Mouse (Mus musculus): ENCODE results near the gene Olfr763.
"Not testable (repeated sequence)": the region's sequence is repeated elsewhere in the genome, so short reads cannot be mapped to it uniquely, and the experiment has no call there.

The Olfr763 gene

GRCm38 (mm10) chr10:129010288-129010841 lies at the start of gene Olfr763:
TSS of gene Olfr763 (plus strand) at chr10:129010791.
- no peak for DNase-seq (ENCODE audit: low spot score)

- no peak for DNase-seq (ENCODE audit: low spot score)
Measured at GRCm38 (mm10) chr10:128964961-128965360, 45.6 kb upstream of the Olfr763 start.

GRCm38 (mm10) chr10:128965871-128966270 lies 44.7 kb upstream of the Olfr763 start:
- DNase-seq (ENCODE audit: low spot score) = no peak

- no peak for DNase-seq (ENCODE audit: low spot score)
Measured at GRCm38 (mm10) chr10:128968341-128968749, 42.2 kb upstream of the Olfr763 start.

- DNase-seq (ENCODE audit: low spot score) = no peak
Measured at GRCm38 (mm10) chr10:128970740-128971250, 39.8 kb upstream of the Olfr763 start.

GRCm38 (mm10) chr10:128972841-128973240 lies 37.8 kb upstream of the Olfr763 start:
- no peak for DNase-seq (ENCODE audit: low spot score)

- no peak for DNase-seq (ENCODE audit: low spot score)
Measured at GRCm38 (mm10) chr10:128976395-128976794, 34.2 kb upstream of the Olfr763 start.

GRCm38 (mm10) chr10:128977522-128978114 lies 33.0 kb upstream of the Olfr763 start:
- no peak for DNase-seq (ENCODE audit: low spot score)

- DNase-seq (ENCODE audit: low spot score) = no peak
Measured at GRCm38 (mm10) chr10:128980644-128981365, 29.8 kb upstream of the Olfr763 start.

GRCm38 (mm10) chr10:128989131-128989530 lies 21.5 kb upstream of the Olfr763 start, which contains the start of gene Olfr9:
TSS of gene Olfr9 (plus strand) at chr10:128989431.
- DNase-seq (ENCODE audit: low spot score) = not testable (repeated sequence)

- not testable (repeated sequence) for DNase-seq (ENCODE audit: low spot score)
Measured at GRCm38 (mm10) chr10:128990129-128990850, 20.3 kb upstream of the Olfr763 start.

- no peak for DNase-seq (ENCODE audit: low spot score)
Measured at GRCm38 (mm10) chr10:128990994-128991393, 19.6 kb upstream of the Olfr763 start.

GRCm38 (mm10) chr10:128995796-128996195 lies 14.8 kb upstream of the Olfr763 start:
- no peak for DNase-seq (ENCODE audit: low spot score)

- DNase-seq (ENCODE audit: low spot score) = no peak
Measured at GRCm38 (mm10) chr10:128996523-128997040, 14.0 kb upstream of the Olfr763 start.

- DNase-seq (ENCODE audit: low spot score) = no peak
Measured at GRCm38 (mm10) chr10:129004032-129004920, 6.3 kb upstream of the Olfr763 start.

- DNase-seq (ENCODE audit: low spot score) = not testable (repeated sequence)
Measured at GRCm38 (mm10) chr10:129011511-129011910, 920 bp downstream of the Olfr763 start.

GRCm38 (mm10) chr10:129014477-129014876 lies 3.9 kb downstream of the Olfr763 start:
- DNase-seq (ENCODE audit: low spot score) = no peak

GRCm38 (mm10) chr10:129023319-129023718 lies 12.7 kb downstream of the Olfr763 start:
- no peak for DNase-seq (ENCODE audit: low spot score)

GRCm38 (mm10) chr10:129026018-129026662 lies 15.5 kb downstream of the Olfr763 start:
- DNase-seq (ENCODE audit: low spot score) = peak; percentile 42

GRCm38 (mm10) chr10:129028343-129028742 lies 17.8 kb downstream of the Olfr763 start:
- no peak for DNase-seq (ENCODE audit: low spot score)

Measured in c-Kit-positive CD71-positive TER-119-positive erythroid progenitor cells, embryonic 14.5 days (primary cell).